Mouse (Mus musculus): ENCODE data around the gene Nemp2. TPM values are rescaled to one million over a fixed set of nuclear protein-coding genes. Genes with fewer than 3 reads are reported as not detected.

The Nemp2 gene
- polyA plus RNA-seq (2017; shearing (Covaris generic)), result 39.9 TPM

DNA sequence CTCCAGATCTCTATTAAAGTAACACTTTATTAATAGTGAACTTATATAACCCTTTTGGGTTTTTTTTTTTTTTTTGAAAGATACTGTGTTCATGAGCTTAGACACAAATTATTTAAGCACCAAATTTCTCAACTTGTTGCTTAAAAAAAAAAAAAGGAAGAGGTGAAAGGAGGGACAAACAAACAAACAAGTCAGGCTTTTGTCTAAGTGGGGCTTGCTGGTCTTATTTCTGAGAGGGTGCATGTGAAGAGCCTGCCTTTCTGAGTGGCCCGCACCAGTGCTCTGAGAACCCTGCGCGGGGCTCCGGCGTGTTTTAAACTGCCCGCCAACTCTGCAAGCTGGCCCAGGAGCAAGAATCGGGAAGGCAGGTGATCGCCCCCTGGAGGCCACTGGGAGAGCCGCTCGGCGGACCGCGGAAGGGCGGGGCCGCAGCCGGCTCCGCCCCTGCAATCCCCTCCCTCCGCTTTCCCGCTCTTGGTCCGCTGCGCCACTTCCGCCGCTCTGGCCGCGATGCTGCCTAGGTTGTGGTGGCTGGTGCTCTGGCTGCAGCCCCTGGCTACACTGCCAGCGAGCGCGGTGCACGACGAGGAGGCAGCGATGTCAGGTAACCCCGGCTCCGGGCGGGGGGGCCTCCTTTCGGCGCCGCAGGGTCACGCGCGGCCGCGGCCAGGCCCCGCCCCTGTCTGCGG lies at the start of gene Nemp2:
Nemp2 (plus strand) TSS at position 456 of the 689 bp plus-strand sequence.

Other genes with a start within 250 kb of the Nemp2 start
- 17.3 TPM for gene Nab1, start 130.0 kb upstream of the Nemp2 start, polyA plus RNA-seq (2017; shearing (Covaris generic))
- gene Mfsd6, start 96.8 kb downstream of the Nemp2 start, polyA plus RNA-seq (2017; shearing (Covaris generic)), result 2.8 TPM
- 134 TPM for gene Inpp1, start 187.0 kb downstream of the Nemp2 start, polyA plus RNA-seq (2017; shearing (Covaris generic))
- gene Hibch, start 214.2 kb downstream of the Nemp2 start, polyA plus RNA-seq (2017; shearing (Covaris generic)), result 25.3 TPM